Mouse (Mus musculus) heart, adult 11 months (tissue): ENCODE measurements around the gene Jmjd1c.
A peak's percentile ranks its signal among the peaks of the same experiment; 100 is the strongest.

Source experiments
- DNase-seq: peaks from one replicate; pipeline ENCODE4 v3.0.0; 2022

The Jmjd1c gene

DNA sequence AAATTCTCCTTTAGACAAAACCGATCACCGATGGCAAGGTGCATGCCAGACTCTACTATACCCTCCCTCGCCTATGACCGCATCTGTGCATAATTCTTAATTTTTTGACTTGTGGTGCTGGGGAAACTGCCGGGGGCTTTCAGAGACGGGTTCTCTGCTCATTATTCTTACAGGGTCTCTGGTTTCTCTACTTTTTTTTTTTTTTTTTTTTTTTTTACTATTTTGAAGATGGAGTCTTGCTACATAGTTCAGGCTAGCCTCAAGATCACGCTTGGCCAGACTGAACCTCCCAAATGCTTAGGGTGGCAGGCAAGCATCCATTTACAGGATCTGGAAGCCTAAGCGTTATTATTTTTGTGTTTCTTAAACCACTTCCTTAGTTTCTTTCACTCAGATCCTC is 22.3 kb upstream of the Jmjd1c start:
- no peak for DNase-seq

DNA sequence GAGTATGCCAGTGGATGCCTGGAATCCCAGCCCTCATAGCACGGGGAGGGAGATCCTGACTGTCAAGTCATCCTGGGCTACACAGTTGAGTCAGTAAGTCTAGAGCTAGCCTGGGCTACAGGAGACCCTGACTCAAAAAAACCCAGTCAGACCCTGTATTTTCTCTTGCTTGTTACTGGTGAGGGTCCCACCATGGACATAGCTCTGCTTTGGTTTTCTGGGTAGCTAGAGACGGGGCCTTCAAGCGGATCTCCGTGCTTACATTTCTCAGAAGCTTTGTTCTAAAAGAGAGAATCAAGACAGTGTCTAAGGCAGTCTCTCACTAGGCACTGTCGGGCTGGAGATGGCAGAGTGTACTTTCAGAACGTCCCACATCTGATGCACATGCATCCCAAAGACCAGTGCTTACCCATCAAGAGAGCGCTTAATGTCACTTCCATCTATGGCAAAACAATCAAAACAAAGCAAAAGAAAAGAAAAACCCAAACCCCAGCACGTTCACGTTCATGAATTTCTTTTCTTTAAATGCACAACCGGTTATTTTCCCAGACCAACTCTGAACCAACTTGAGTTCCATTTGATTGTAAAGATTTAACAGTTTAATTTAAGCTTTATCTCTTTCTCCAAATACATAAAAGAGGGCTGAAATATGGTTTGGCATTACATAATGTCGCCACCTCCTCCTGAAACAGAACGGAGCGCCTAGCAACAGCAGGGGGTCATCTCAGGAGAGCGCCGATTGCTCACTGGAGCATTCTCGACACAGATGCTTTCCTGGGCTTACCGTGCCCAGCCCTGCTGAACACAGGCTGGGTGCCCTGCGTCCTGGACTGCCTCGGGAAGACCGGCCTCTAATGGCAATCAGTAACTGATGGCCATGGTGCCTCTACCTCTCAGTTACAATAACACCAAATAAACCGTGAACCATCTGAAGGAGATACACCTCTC is 19.7 kb upstream of the Jmjd1c start:
- DNase-seq: peak; percentile 94

DNA sequence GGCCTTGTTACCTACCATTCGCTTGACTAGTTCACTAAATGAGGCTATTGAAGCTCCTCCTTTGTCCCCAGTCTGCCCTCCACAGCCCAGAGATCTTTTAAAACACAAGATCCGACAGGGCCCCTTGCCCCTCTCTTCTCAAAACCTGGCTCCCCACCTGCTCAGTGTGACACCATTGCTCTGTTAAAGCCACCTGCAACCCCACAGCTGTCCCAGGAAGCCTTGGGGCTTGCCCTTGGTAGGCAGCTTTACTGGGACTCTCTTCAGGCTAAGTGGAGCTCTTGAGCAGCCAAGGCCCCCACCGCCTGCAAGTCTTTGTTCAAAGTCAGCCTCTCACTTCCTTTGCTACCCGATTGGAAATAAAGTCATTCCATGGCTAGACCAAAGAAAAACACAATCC is 16.9 kb upstream of the Jmjd1c start:
- DNase-seq: no peak

DNA sequence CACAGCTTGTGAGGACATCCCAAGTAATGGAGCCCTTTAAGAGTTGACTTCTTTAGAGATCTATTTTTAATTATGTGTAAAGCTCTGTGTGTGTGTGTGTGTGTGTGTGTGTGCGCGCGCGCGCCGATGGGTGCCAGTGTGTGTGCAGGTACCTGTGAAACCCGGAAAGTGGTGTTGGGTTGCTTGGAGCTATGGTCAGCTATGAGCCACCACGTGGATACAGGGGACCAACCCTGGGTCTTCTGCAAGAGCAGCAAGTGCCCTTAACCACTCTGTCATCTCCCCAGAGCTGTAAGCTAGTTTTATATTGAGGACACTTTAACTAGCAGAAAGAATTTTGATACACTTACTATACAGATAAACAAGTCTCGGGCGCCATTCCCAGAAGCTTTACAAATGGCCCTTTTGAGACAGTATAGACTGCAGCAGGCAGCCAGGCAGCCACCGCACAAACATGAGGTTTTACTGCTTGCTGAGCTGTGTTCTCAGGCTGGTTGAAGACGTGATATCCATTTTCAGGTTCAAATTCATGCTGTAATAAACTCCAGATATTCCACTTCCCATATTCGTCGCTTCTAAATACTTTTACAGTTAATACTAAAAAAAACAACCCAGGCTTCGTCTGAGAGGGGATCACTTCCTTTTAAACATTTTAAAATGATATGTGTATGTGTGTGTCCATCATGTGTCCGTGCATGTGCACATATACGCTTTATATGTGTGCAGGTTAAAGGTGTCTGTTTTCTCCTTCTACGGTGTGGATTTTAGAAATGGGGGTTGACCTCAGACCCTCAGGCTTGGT is 14.5 kb upstream of the Jmjd1c start:
- peak; percentile 91 for DNase-seq

DNA sequence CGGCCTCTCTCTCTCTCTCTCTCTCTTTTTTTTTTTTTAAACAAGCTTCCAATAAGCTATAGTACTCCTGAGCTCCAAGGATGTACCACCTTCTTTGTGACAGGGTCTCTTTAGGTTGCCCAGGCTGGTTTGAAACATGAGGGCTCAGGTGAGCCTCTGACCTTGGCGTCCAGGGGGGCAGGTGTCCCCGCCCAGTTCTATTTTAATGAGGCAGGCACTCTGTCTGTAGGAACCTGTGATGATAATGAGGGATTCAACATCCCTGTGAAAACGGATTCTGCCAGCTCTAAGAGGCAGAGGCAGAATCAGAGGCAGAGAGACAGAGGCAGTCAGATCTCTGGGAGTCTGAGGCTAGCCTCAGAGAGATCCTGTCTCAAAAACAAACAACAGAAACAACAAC is 13.4 kb upstream of the Jmjd1c start:
- DNase-seq: no peak

DNA sequence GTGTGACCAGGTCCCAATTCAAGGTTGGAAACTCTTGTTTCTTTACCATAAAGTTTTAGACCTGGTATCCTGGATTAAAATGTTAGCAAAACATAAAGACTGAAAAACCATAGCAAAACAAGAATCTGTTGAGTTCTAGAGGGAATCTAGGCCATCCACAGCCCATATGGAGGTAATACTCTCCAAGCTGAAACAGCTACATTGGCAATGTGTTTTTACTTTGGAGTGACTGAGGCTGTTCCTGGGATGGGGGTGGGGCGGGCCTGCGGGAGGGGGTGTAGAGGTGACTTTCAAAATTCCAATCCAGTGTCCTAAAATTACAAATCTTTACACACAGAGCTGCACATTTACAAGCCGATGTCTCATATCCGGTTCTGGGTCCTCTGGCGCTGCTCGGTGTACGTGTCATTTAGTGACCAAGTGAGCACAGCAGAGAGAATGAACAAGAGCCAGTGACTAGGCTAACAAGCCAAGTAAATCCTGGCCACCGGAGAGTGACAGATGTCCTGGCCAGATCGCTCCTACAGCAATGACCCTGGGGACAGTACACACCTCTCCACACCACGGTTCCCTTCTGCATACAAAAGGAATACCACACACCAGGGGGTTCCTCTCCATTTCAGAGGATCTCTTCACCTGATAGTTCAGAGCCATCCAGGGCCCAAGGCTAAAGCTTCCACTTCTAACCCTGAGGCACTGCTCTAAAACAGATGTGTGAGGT is 12.3 kb upstream of the Jmjd1c start:
- peak; percentile 92 for DNase-seq

DNA sequence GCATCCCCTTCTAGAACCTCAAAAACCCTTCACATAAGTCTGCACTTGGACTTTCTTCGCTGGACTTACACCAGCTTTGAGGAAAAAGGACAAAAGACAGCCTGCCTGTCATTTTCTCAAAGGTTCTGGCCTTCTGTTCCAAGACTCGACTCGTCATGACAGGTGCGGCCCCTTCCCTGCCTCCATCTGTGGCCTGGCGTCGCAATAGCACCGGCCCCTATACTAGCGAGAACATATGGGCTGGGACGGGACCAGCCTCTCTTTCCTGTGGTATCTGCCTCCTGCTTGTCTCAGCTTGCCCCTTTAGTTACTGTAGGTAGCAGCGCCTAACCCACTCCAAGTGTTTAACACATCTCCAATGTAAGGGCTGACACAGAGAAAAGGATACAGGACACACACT is 10.8 kb upstream of the Jmjd1c start:
- DNase-seq: no peak

DNA sequence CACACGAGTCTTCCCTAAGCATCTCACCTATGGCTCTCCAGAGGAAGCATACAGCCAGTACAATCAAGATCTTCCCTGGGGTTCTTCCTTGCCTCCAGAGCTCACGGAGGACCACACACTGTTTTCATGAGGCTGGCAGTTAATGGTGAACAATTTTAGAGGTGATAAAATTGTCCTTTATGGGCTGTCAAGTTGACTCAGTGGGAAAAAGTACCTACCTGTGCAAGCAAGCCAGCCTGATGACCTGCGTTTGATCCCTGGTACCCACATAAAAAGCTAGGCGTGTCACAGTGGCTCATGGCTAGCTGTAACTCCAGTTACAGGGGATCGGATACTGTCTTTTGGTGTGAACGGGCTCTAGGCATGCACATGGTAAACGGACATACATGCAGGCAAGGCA is 10.0 kb upstream of the Jmjd1c start:
- no peak for DNase-seq

DNA sequence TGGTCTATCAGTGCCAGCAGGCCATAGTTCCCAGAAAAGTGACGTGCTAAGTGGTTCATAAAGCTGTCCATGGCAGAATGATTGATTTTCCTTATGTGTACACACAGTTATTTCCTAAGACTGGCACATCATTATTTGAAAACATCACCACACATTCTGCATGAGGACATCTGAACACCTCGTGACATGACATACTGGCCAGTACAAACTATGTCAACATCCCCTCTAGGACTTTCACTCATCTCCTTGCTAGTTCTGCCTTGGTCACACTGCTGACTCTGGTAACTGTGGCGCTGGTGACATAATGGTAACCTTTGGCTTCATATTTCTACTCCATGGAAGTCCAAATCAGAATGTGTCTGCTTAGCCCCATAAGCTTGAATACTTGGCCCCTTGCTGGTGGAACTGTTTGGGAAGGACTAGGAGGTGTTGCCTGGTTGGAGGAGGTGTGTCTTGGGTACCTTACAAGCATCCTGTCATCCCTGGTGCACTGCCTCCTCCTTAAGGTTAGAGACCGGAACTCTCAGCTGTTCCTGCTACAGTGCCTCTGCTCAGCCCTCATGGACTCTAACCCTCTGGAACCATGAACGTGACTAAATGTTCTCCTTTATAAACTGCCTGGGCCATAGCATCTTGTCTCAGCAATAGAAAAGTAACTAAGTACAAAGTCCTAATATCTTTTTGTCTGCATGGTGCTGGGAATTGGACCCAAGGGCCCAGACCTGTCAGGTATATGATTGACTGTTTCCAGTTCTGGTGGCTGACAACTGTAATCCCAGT is 8.3 kb upstream of the Jmjd1c start:
- DNase-seq: no peak

DNA sequence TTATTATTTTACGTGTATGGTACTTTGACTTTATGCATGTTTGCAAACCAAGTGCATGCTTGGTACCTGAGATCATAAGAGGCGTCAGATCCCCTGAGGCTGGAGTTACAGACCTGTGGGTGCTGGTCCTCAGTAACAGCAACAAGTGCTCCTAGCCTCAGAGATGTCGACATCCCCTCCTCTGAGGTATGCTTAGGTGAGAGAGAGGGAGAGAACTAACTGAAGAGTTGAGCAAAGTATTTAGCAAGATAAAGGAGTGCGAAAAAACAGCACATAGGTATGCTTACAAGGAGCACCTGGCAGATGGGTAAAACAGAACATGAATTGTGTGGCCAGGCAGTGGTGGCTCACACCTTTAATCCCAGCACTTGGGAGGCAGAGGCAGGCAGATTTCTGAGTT is 5.3 kb upstream of the Jmjd1c start:
- no peak for DNase-seq

DNA sequence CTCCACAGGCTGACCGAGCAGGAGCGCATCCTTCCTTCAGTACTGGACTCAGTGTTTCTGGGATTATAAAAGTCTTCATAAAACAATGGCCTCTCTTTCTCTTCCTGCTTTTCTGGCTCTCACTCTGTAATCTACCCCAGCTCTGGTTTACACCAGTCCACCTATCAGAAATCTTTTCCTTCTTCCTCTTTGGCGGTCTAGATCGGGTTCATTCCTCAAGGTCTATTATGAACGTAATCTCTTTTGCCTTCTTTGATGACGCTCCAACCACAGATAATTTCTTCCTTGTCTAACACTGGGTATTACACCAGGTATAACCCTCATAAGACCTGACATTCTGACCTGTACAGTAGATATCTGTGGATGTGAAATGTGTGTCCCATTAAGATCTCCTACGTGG is 1.0 kb upstream of the Jmjd1c start:
- DNase-seq: no peak

DNA sequence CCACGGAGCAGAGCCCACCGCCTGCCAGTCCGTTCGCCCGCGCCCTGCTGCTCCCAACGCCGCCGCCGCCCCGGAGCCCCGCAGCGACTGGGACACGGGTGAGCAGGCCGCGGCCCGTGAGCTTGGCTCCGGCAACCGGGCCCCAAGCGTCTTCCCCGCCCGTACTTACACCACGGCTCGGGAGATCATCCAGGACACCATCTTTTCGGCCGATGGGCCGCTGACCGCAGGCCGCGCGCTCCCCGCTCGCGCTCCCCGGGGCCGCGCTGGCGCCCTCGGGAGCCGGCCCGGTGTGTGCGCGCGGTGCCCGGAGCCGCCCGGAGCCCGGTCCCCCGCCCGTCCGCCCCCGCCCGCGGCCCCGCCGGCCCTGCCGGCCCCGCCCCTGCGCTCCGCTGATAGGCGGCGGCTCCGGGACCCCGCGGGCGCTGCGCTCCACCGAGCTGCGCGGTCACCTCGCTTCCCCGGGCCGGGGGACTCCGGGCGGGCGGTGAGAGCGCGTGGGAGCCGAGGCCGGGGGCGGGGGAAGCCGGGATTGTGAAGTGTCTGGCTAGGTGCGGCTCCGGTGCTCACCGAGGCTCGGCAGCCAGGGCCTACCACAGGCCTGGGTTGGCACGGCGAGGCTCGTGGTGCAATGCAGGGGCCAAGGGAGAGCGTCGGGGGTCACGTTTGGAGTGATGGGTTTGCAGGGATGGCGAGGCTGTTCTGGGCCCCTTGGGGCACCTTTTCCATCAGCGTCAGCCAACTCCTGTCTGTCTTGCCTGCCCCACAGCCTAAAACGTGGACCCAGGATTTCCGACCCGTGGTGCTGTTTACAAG is 904 bp downstream of the Jmjd1c start, which contains the start of gene Reep3:
Gene Reep3, minus strand, starts transcription at position 325 of the 816 bp plus-strand sequence.
- peak; percentile 99 for DNase-seq

DNA sequence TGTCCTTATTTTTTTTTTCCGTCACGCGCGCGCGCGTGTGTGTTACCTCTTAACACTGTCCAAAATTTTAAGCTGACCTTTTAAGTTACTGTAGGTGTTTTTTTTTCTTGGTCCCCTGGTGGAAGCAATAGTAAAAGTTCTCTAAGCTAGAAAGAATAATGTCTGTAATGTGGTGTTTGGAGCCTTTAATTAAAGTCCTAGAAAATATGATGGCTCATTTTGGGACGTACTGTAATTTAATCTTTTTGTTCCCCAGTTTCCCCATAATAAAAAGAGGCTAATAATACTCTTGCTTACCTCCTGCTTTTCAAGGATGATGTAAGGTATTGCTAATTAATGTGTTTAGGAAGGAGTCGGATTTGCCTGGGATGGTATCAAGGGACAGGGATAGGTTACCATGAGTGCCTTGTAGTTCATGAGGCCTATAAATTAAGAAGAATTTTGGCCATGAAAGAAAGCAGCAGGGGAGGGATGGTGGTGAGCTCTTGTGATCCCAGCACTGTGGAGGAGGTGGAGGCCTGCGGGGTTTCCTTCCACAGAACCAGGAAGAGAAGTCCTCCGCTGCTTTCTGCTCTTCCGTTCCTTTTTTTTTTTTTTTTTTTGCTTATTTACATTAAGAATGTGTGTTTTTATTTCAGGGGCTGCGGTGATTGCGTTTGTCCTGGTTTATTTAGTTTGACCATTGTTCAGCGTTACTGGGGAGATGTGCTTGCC is 1.7 kb downstream of the Jmjd1c start:
- no peak for DNase-seq

DNA sequence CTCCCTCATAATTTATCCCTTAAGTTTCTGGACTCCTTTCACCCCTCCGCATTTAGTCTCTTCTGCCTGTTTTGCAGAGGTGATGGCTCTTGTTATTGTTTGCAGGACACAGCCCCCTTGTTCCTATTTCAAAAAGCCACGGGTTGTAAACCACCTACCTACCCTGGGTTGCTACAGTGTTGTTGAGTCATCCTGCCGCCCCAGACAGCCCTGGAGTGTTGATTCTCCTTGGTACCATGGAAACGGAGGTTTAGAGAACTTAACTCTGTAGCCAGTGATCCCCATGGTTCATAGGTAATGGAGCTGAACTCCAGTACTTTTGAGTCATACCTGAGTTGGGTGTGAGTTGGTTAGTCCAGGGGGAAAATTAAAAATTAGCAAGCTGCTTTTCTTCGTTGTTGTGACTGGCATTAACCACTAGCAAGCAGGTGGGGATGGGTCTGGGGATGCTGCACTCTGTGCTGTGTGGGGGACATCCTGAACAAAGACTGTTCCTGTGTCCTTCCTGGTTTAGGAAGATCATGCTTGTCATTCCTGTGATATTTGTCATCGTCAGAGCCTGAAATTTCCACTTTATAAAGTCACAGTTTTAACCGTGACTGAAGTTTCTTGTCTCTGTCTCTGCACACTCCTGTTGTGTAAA is 2.6 kb downstream of the Jmjd1c start:
- peak; percentile 93 for DNase-seq

DNA sequence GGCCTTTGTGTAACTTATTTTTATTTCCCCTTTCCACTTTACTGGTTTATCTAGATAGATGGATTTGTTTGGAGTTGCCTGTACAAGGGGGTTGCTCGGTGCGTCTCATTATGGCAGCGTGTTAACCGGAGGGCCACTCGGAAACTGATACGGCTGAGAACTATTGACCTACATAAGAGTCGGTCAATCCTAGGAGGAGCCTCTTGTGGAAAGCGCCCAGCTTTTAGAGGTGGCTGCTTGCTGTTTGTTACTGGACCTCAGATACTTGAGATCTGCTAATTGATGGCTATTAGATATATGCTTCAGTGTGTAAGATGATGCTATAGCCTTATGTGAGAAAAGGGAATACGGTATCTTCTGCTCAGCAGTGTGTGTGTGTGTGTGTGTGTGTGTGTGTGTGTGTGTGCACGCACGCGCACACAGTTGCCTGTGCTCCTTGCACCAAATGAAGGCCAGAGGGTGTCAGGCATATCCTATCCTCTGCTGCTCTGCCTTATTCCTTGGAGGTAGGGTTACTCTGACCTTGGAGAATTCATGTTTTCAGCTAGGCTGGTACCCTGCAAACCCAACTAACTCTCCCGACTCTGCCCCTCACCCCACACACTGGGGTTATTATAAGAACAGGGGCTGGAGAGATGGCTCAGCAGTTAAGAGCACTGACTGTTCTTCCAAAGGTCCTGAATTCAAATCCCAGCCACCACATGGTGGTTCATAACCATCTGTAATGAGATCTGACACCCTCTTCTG is 3.4 kb downstream of the Jmjd1c start:
- no peak for DNase-seq

DNA sequence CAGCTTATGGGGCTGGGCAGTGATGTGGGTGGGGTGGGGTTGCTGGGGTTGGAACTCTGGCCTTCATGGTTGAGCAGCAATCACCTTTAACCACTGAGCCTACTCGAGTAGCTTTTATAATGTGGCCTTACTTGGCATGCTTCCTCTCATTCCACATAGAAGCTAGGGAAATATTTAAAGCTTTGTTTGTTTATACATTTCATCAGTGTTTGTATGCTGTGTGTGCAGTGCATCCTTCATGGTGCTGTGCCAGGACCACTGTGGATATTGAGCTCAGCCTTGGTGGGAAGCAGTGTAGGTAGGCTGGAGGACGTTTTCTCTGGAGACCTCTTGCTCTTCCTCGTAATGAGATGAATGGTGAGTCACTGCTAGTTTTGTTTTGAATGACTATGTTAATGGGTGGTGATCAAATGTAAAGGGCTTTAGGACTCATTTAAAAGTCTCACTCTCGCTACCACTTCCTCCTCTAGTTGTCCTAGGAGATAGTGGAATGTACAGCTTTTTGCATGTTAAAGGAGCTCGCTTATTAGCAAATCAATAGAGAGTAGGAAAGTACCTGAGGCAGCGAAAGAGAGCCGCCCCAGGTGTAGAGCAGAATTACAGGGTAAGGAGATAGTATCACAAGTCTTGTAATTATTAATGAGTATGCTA is 4.2 kb downstream of the Jmjd1c start:
- DNase-seq: no peak

DNA sequence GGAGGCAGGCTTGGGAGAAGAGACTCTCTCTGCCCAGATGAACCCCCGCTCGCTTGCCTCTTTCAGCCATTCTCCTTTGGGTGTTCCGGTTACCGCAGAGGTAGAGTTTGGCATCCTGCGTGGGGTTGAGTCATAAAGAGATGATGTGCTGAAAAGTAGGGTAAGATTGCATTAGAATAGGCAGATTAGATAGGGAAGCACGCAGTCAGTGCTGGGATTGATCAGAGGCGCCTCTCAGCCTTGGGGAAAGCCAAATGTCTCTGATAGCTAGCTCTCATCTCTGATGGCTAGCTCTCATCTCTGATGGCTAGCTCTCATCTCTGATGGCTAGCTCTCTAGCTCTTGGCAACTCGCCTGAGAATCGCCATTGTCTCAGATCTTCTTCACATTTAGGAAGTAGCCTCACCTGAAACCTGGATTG is 4.9 kb downstream of the Jmjd1c start:
- no peak for DNase-seq

DNA sequence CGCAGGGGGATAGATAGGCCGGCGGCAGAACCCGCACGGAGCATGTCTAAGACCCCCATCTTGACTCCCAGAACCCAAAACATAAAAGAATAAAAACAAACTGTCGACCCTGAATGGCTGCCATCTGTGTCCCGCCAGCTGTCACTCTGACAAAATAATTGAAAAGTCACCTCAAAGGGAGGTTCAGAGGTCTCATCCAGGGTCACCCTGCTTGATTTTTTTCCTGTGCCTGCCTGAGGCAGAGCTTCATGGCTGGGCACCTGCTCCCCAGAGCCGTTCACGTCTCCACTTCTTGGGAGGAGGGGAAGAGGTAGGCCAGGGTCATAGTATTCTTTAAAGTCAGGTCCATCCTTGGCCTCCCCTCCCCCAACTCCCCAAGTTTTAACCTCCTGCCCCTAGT is 8.6 kb downstream of the Jmjd1c start:
- DNase-seq: no peak
